Mouse (Mus musculus) hindbrain, embryonic 15.5 days (tissue): ENCODE results near the gene Rad54l2. TPM values are rescaled to one million over a fixed set of nuclear protein-coding genes. Genes with fewer than 3 reads are reported as not detected.

Source experiments
- ATAC-seq: fragments of 200-750 bp; cut with Nextera tagmentation; 2 replicates; pipeline ENCODE4 v1.8.0; 2017; ENCODE audit warnings: low read depth, moderate number of reproducible peaks, moderate TSS enrichment; ENCODE audit not compliant: low FRiP score
- H3K27ac ChIP-seq: fragments of 300-500 bp; sonication (generic); replicated peaks from 2 replicates; pipeline ENCODE4 v1.5.1; 2015; ENCODE audit warnings: mild to moderate bottlenecking, inconsistent platforms
- H3K27me3 ChIP-seq: fragments of 300-500 bp; sonication (generic); 2 replicates; pipeline ENCODE4 v1.6.1; 2015; ENCODE audit warnings: control low read depth, inconsistent platforms
- H3K36me3 ChIP-seq: fragments of 300-500 bp; sonication (generic); 2 replicates; pipeline ENCODE4 v1.6.1; 2015; ENCODE audit warnings: control low read depth, inconsistent platforms
- H3K4me1 ChIP-seq: fragments of 300-500 bp; sonication (generic); replicated peaks from 2 replicates; pipeline ENCODE4 v1.6.1; 2015; ENCODE audit warnings: control low read depth, inconsistent platforms
- H3K4me2 ChIP-seq: fragments of 300-500 bp; sonication (generic); 2 replicates; pipeline ENCODE4 v1.6.1; 2015; ENCODE audit warnings: moderate library complexity, mild to moderate bottlenecking, inconsistent platforms
- H3K4me3 ChIP-seq: fragments of 300-500 bp; sonication (generic); 2 replicates; pipeline ENCODE4 v1.5.1; 2015; ENCODE audit warnings: mild to moderate bottlenecking, inconsistent platforms
- H3K9ac ChIP-seq: fragments of 300-500 bp; sonication (generic); 2 replicates; pipeline ENCODE4 v1.6.1; 2015; ENCODE audit warnings: inconsistent platforms
- H3K9me3 ChIP-seq: fragments of 300-500 bp; sonication (generic); 2 replicates; pipeline ENCODE4 v1.6.1; 2016; ENCODE audit warnings: control low read depth, inconsistent platforms
- WGBS: fragments of 180-500 bp; shearing (Covaris S2); methylation state at CpG from one replicate; pipeline ENCODE4 v1.1.7; 2015; 5-methylcytosine and 5-hydroxymethylcytosine counted together
- polyA plus RNA-seq: library from polyadenylated mRNA; unstranded; fragments of >200 nt; fragmentation: Nextera tagmentation; extraction: Ambion mirVana; gene quantifications from 2 replicates; pipeline ENCODE4 v1.2.1, GENCODE M21; 2015

The Rad54l2 gene
- polyA plus RNA-seq, 1 experiment from 2014 or later: 6.1 TPM

- peak; percentile 20; the same call in 1 of the 2 replicates for ATAC-seq
Observed at GRCm38 (mm10) chr9:106686983-106687650, 101.9 kb downstream of the Rad54l2 start.

GRCm38 (mm10) chr9:106685249-106686101, 103.5 kb downstream of the Rad54l2 start, which contains the start of gene Tex264:
Gene Tex264, minus strand, starts transcription at chr9:106685927.
- under 1% methylated on average over 76 of the region's 86 CpGs for WGBS
- Histone ChIP-seq H3K4me1 (peaks cover 28% of the 10 kb centered on the region), H3K4me2 (peak within 1 kb of the TSS; percentile 94), H3K9ac (peak within 1 kb of the TSS; percentile 79), H3K27ac (peak within 1 kb of the TSS; percentile 72), H3K27me3 (no peaks in the 10 kb centered on the region), H3K4me3 (peak within 1 kb of the TSS; percentile 81), H3K36me3 (peaks cover under 1% of the 10 kb centered on the region; the same call in 1 of the 2 replicates), H3K9me3 (no peaks in the 10 kb centered on the region)
- peak; percentile 93 for ATAC-seq

More at GRCm38 (mm10) chr9:106686983-106687650, 101.9 kb downstream of the Rad54l2 start:
- no peaks in the 10 kb centered on the region for H3K9me3 ChIP-seq
- no peak overlapping the region for H3K4me3 ChIP-seq
- no peaks in the 10 kb centered on the region for H3K36me3 ChIP-seq
- H3K27ac ChIP-seq: no peak overlapping the region
- peaks cover 28% of the 10 kb centered on the region for H3K4me1 ChIP-seq
- WGBS: 37% methylated on average over 8 of the region's 8 CpGs
- no peak overlapping the region for H3K9ac ChIP-seq
- H3K4me2 ChIP-seq: peak overlapping the region; percentile 22; the same call in 1 of the 2 replicates
- H3K27me3 ChIP-seq: no peaks in the 10 kb centered on the region

DNA sequence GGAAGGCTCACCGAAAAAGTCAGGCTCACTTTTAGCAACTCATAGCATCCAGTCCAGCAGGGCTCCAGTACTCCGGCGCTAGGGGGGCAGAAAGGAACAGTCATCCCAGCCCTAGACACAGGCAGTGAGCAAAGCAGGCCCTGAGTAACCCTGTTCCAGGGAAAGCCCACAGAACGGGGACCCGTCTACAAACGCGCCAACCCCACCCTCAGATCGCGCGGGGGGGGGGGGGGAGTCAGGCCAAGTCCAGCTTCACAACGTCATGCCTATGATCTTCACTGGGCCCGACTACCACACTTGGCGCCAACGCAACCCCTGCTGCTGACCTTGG, 104.1 kb downstream of the Rad54l2 start:
- H3K36me3 ChIP-seq: peaks cover 5% of the 10 kb centered on the region; the same call in 1 of the 2 replicates
- no peak for ATAC-seq
- no peaks in the 10 kb centered on the region for H3K9me3 ChIP-seq
- H3K4me2 ChIP-seq: peak overlapping the region; percentile 94
- peak overlapping the region; percentile 81 for H3K4me3 ChIP-seq
- H3K4me1 ChIP-seq: peaks cover 28% of the 10 kb centered on the region
- 5% methylated on average over 11 of the region's 14 CpGs for WGBS
- H3K9ac ChIP-seq: peak overlapping the region; percentile 79
- H3K27me3 ChIP-seq: no peaks in the 10 kb centered on the region
- H3K27ac ChIP-seq: peak overlapping the region; percentile 72

GRCm38 (mm10) chr9:106684093-106684872, 104.7 kb downstream of the Rad54l2 start:
- Histone ChIP-seq H3K27me3 (no peaks in the 10 kb centered on the region), H3K36me3 (peaks cover 5% of the 10 kb centered on the region; the same call in 1 of the 2 replicates), H3K27ac (no peak overlapping the region), H3K9ac (peak overlapping the region; percentile 79; the same call in 1 of the 2 replicates), H3K9me3 (no peaks in the 10 kb centered on the region), H3K4me3 (peak overlapping the region; percentile 81), H3K4me2 (peak overlapping the region; percentile 94), H3K4me1 (peaks cover 28% of the 10 kb centered on the region)
- 86% methylated on average over 6 of the region's 6 CpGs for WGBS
- ATAC-seq: no peak

DNA sequence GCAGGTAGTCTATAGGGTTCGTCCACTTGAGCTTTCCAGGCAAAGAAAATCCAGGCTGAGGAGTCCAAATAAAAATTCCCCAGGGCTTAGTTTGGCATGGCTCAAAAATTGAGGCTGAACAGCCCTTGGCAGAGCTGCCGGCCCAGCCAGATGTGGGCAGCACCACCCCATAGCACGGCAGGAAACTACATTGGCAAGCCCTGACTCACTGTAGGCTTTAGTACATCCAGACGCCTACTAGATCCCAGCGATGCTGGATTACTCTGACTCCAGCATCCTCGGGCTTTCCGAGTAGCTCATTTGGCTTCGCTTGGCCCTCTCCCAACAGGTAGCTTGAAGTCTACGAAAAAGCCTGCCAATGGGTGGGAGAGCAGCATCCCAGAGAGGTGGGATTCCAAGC, 108.0 kb downstream of the Rad54l2 start:
- WGBS: 88% methylated on average over 9 of the region's 9 CpGs
- Histone ChIP-seq H3K4me1 (peaks cover 14% of the 10 kb centered on the region), H3K36me3 (peaks cover 5% of the 10 kb centered on the region; the same call in 1 of the 2 replicates), H3K27me3 (no peaks in the 10 kb centered on the region), H3K9ac (no peak overlapping the region), H3K4me3 (no peak overlapping the region), H3K9me3 (no peaks in the 10 kb centered on the region), H3K27ac (no peak overlapping the region), H3K4me2 (no peak overlapping the region)
- no peak for ATAC-seq

DNA sequence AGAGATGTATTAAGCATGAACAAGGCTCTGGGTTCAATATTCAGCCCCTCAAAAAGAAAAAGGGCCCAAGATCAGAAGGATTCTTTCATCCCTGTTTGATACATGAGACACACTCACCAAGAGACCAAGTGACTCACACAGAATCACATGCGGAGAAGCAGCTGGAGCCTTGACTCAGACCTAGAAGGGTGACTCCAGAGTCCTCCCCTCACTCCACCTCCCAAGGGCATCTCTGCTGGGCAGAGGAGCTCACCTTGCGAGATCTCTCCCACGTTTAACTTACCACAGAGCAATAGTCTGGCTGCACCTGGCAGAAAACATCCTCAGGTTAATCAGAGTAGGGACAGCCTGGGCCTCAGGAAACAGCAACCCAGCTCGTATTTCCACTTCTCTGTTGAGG, 110.8 kb downstream of the Rad54l2 start:
- H3K36me3 ChIP-seq: peaks cover 9% of the 10 kb centered on the region; the same call in 1 of the 2 replicates
- no peaks in the 10 kb centered on the region for H3K27me3 ChIP-seq
- no peak overlapping the region for H3K9ac ChIP-seq
- no peaks in the 10 kb centered on the region for H3K4me1 ChIP-seq
- H3K4me3 ChIP-seq: no peak overlapping the region
- no peak overlapping the region for H3K4me2 ChIP-seq
- no peak overlapping the region for H3K27ac ChIP-seq
- ATAC-seq: no peak
- 79% methylated on average over 4 of the region's 4 CpGs for WGBS
- no peaks in the 10 kb centered on the region for H3K9me3 ChIP-seq

GRCm38 (mm10) chr9:106677702-106678101, 111.3 kb downstream of the Rad54l2 start:
- Histone ChIP-seq H3K27me3 (no peaks in the 10 kb centered on the region), H3K9me3 (no peaks in the 10 kb centered on the region), H3K36me3 (peaks cover 15% of the 10 kb centered on the region; the same call in 1 of the 2 replicates), H3K27ac (no peak overlapping the region), H3K4me2 (no peak overlapping the region), H3K4me1 (no peaks in the 10 kb centered on the region), H3K4me3 (no peak overlapping the region), H3K9ac (no peak overlapping the region)
- 91% methylated on average over 5 of the region's 5 CpGs for WGBS
- no peak for ATAC-seq

DNA sequence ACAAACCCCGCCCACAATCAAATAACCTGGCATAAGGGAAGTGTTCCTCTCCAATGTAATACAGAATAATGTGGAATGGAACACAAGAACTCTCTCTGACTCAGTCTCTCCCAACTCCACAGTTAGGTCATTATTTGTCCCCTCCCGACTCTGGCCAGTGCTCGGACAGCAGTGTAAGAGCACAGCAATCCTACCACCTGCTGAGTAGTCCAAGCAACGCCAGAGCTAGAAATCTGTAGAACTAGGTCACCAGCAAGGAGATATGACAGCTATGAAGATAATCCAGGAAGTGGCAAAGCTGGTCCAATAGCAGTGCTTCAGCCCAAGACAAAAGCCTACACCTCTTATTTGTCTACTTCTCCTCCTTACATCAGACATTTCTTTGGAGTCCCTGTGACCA, 112.4 kb downstream of the Rad54l2 start:
- H3K4me3 ChIP-seq: no peak overlapping the region
- no peaks in the 10 kb centered on the region for H3K9me3 ChIP-seq
- no peak overlapping the region for H3K9ac ChIP-seq
- no peak overlapping the region for H3K4me2 ChIP-seq
- H3K4me1 ChIP-seq: no peaks in the 10 kb centered on the region
- peaks cover 21% of the 10 kb centered on the region; the same call in 1 of the 2 replicates for H3K36me3 ChIP-seq
- 74% methylated on average over 4 of the region's 4 CpGs for WGBS
- no peaks in the 10 kb centered on the region for H3K27me3 ChIP-seq
- no peak for ATAC-seq
- H3K27ac ChIP-seq: no peak overlapping the region

GRCm38 (mm10) chr9:106675965-106676364, 113.0 kb downstream of the Rad54l2 start:
- Histone ChIP-seq H3K4me3 (no peak overlapping the region), H3K4me1 (no peaks in the 10 kb centered on the region), H3K9ac (no peak overlapping the region), H3K27ac (no peak overlapping the region), H3K36me3 (peaks cover 21% of the 10 kb centered on the region; the same call in 1 of the 2 replicates), H3K4me2 (no peak overlapping the region), H3K27me3 (no peaks in the 10 kb centered on the region), H3K9me3 (no peaks in the 10 kb centered on the region)
- WGBS: 75% methylated on average over 9 of the region's 9 CpGs
- peak; percentile 46; the same call in 1 of the 2 replicates for ATAC-seq

GRCm38 (mm10) chr9:106675480-106675879, 113.5 kb downstream of the Rad54l2 start:
- Histone ChIP-seq H3K9ac (no peak overlapping the region), H3K27ac (no peak overlapping the region), H3K4me3 (no peak overlapping the region), H3K4me2 (no peak overlapping the region), H3K27me3 (no peaks in the 10 kb centered on the region), H3K4me1 (no peaks in the 10 kb centered on the region), H3K9me3 (no peaks in the 10 kb centered on the region), H3K36me3 (peaks cover 21% of the 10 kb centered on the region; the same call in 1 of the 2 replicates)
- peak; percentile 66; the same call in 1 of the 2 replicates for ATAC-seq
- WGBS: 0% methylated on average over 1 of the region's 1 CpGs

DNA sequence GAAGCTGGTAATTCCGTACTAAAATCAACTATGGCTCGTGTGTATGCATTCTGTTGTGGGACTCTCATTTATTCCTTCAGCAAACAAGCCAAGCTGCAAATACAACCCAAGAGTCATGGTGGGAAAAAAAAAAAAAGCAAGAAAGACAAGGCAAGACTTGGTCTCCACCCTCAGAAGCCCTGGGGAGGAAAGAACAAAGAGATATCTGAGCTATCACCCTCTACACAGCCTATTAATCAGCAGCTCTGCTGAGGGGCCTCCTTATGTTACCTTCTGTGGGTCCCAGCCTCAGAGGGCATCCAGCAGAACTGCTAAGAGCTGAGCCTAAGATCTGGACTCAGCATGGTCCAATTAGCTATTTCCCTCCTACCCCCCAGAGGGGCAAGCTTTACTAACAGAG, 115.1 kb downstream of the Rad54l2 start:
- Histone ChIP-seq H3K27ac (no peak overlapping the region), H3K27me3 (no peaks in the 10 kb centered on the region), H3K4me1 (no peaks in the 10 kb centered on the region), H3K4me3 (no peak overlapping the region), H3K4me2 (no peak overlapping the region), H3K9ac (no peak overlapping the region), H3K36me3 (peaks cover 16% of the 10 kb centered on the region; the same call in 1 of the 2 replicates), H3K9me3 (no peaks in the 10 kb centered on the region)
- no peak for ATAC-seq
- 86% methylated on average over 2 of the region's 2 CpGs for WGBS
